Mouse (Mus musculus) layer of hippocampus, adult 9-11 months (tissue): Measurements from ENCODE around the gene Rin2.
"Not testable (repeated sequence)": the region's sequence is repeated elsewhere in the genome, so short reads cannot be mapped to it uniquely, and the experiment has no call there.

Source experiments
- DNase-seq: peaks from one replicate; pipeline ENCODE4 v3.0.0; 2022

Gene Rin2

DNA sequence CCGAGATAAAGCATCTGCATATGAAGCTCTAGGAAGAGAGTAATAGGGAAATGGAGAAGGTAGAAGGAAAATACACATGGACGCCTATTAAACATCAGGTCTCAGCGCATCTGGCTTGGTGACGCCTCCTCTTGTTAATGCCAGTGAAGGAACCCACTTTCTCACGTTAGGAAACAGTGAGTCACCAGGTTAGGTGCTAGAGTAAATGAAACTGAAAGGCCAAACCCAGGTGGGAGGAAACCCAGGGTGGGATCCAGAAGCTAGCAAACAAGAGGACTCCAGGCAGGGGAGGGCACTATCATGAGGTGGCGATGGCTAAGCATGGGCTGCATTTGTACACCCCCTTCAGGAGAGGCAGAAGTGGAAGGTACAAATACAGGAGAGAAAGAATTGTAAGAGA, 230.1 kb downstream of the Rin2 start:
- DNase-seq: no peak

DNA sequence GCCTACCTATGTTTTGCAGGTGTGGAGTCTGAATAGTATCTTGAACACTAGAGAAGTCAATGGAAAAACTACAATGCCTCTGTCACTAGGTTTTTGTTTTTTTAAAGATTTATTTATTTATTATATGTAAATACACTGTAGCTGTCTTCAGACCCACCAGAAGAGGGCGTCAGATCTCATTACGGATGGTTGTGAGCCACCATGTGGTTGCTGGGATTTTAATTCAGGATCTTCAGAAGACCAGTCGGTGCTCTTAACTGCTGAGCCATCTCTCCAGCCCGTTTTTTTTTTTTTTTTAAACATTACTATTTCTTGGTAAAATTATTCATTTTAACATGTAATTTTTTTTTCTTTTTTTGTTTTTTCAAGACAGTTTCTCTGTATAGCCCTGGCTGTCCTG, 230.9 kb downstream of the Rin2 start:
- DNase-seq: not testable (repeated sequence)

DNA sequence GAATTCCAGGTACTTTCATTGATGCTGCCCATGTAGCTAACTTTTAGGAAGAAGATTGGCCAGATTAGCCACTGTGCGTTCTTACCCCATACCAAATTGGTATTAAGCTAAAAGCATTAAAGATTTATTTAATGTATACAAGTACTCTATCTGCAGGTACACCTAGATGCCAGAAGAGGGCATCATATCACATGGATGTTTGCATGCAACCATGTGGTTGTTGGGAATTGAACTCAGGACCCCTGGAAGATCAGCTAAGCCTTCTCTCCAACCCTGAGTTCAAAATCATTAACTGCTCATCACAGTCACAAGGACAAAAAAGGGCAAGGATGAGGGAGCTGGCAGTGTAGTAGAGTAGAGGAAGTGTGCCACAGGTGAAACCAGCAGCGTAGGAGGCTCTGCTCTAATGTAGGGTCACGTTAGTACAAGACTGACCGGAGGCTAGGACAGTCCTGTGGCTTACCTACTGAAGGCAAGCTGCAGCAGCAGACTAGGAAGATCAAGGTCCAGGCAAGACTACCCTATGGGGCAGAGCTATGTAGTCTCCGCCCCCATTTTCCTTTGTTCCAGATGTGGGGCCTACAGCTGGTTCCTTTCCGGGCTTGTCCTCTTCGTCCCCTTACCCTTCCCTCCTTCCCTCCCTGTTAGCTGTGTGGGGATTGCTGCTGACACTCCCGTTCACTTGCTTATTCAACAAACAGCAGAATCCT, 246.1 kb downstream of the Rin2 start:
- no peak for DNase-seq

DNA sequence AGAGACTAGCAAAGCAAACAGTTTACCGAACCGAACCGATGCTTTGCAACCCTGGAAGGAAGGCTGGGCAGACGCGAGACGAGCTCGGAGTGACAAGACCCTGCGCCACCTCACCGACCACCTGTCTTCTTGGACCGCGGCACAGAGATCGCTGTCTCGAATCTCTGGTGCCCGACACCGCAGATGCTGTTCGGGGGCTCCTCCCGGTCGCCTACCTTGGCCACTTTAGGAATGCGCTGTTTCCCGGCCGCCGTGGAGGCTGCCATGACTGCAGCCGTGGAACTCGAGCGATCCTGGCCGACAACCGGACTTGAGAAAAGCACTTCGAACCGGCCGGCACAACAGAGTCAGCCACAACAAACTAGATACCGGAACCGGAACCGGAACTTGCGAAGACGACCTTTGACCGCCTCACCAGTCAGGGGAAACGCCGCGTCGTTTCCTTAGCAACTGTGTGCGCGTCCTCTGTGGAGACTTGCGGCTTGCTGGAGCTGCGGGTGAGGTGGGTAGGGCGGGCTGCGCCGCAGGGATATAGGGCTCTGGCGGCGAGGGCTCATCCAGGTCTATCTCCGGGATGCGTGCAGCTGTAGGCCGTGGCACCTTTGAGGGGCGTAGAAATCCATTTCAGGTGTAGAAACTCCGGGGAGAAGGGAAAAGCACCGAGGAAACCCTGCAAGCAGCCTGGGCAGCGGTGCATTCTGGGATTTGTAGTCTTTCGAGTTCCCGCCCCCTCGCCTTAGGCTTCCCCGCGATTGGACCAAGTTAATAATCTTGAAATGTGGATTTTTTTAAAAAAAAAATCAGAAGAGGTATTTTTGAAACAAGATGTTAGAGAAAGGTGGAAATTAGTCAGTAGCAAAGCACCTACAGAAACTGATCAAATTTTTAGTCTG, 259.6 kb downstream of the Rin2 start, which contains the start of the genes Cfap61 and Crnkl1:
Cfap61 (plus strand) TSS at position 446 of the 893 bp plus-strand sequence.
Crnkl1 (minus strand) TSS at position 676 of the 893 bp plus-strand sequence.
- DNase-seq: peak; percentile 95

DNA sequence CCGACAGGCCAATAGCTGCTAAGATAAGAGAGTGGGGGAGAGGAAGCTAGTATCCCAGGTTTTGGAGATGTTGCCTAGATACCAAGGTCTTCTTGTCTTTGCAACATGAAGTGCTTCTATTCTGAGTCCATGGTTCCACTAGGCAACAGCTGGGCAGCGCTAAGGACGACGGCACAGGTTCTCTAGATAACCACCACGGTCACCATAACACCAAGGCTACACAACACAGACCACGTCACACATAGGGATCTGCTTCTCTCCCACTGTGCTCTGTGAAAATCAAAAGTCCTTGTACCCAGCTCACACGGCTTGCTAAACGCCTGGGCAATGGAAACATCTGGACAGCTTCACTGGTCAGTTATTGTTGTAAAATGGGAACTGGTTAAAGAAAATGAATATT, 262.0 kb downstream of the Rin2 start:
- no peak for DNase-seq
